Mouse (Mus musculus) erythroblast, adult 5-6 weeks (primary cell): ENCODE data around the gene Ighmbp2. TPM values are rescaled to one million over a fixed set of nuclear protein-coding genes. Genes with fewer than 3 reads are reported as not detected.

Experiments
- total RNA-seq, 2 experiments: library from RNA; stranded (forward) in 1 of 2; stranded (reverse) in 1 of 2; fragments of 150-400 nt in 1 of 2; fragments of 200-764, 138-1000 nt in 1 of 2; gene quantifications; 2 replicates each; pipeline versions ENCODE4 v1.2.3 to v1.2.4; 2015 to 2017; ENCODE audit warnings: low replicate concordance in 2 of 2

The Ighmbp2 gene
- total RNA-seq, 2 experiments from 2014 or later: 2.2 TPM; not detected in 1

Other genes starting within 250 kb of the Ighmbp2 start
- gene Mrpl21, start 116 bp downstream of the Ighmbp2 start, total RNA-seq (2015; ENCODE audit: low replicate concordance): 10.0 and 13.1 TPM in 2 replicates
- 7.2 and 18.3 TPM in 2 replicates for gene Mrpl21, start 116 bp downstream of the Ighmbp2 start, total RNA-seq (2017; ENCODE audit: low replicate concordance)
- 11.0 and 15.0 TPM in 2 replicates for gene Cpt1a, start 39.3 kb upstream of the Ighmbp2 start, total RNA-seq (2015; ENCODE audit: low replicate concordance)
- gene Cpt1a, start 39.3 kb upstream of the Ighmbp2 start, total RNA-seq (2017; ENCODE audit: low replicate concordance): 11.4 and 19.5 TPM in 2 replicates
- 0.63 TPM in 1 of 2 replicates, not detected in the other for gene Tesmin, start 105.8 kb upstream of the Ighmbp2 start, total RNA-seq (2015; ENCODE audit: low replicate concordance)
- not detected in 2 replicates for gene Tesmin, start 105.8 kb upstream of the Ighmbp2 start, total RNA-seq (2017; ENCODE audit: low replicate concordance)
- not detected in 2 replicates for gene Gal, start 131.5 kb upstream of the Ighmbp2 start, total RNA-seq (2015; ENCODE audit: low replicate concordance)
- not detected in 2 replicates for gene Gal, start 131.5 kb upstream of the Ighmbp2 start, total RNA-seq (2017; ENCODE audit: low replicate concordance)